Mouse (Mus musculus) v-Abl transformed pro-B cells (cell line): ENCODE measurements at regions not wholly inside any gene's neighbourhood (a gene's known extent, or its start where the extent isn't known, plus 50 kb on each side); places are given as distances from the start of the nearest gene placed in this dataset.

Experiments
- in situ Hi-C, 2 experiments: fragments of 400-800 bp; cut with MboI; formaldehyde crosslinking; loops; one replicate each; pipeline ENCODE4 v1.15.1; 2025; ENCODE audit not compliant: unreplicated experiment in 2 of 2

- in situ Hi-C loops = no loop called here
Observed at GRCm38 (mm10) chr8:26888050-26888449, 89.1 kb upstream of the Zfp703 start.

- in situ Hi-C loops = no loop called here
Observed at GRCm38 (mm10) chr8:26891881-26892280, 85.2 kb upstream of the Zfp703 start.

GRCm38 (mm10) chr8:26892380-26892779 is 84.7 kb upstream of the Zfp703 start:
- in situ Hi-C loops = no loop called here

GRCm38 (mm10) chr8:26895867-26896266 is 81.3 kb upstream of the Zfp703 start:
- in situ Hi-C loops = no loop called here

GRCm38 (mm10) chr8:26903289-26903688 is 73.8 kb upstream of the Zfp703 start:
- in situ Hi-C loops = no loop called here

- in situ Hi-C loops = no loop called here
Observed at GRCm38 (mm10) chr8:26906257-26906656, 70.9 kb upstream of the Zfp703 start.

- in situ Hi-C loops = no loop called here
Observed at GRCm38 (mm10) chr8:26907347-26908170, 69.6 kb upstream of the Zfp703 start.

GRCm38 (mm10) chr8:26910186-26910585 is 66.9 kb upstream of the Zfp703 start:
- in situ Hi-C loops = no loop called here

- in situ Hi-C loops = no loop called here
Observed at GRCm38 (mm10) chr8:26913562-26914529, 63.3 kb upstream of the Zfp703 start.

GRCm38 (mm10) chr8:26915731-26916130 is 61.4 kb upstream of the Zfp703 start:
- in situ Hi-C loops = no loop called here

GRCm38 (mm10) chr8:26921531-26922177 is 55.5 kb upstream of the Zfp703 start:
- in situ Hi-C loops = no loop called here

- in situ Hi-C loops = no loop called here
Observed at GRCm38 (mm10) chr8:26922178-26922540, 55.0 kb upstream of the Zfp703 start.

- in situ Hi-C loops = no loop called here
Observed at GRCm38 (mm10) chr8:26923166-26923565, 54.0 kb upstream of the Zfp703 start.
